Mouse (Mus musculus) adrenal gland, postnatal 4 days (tissue): ENCODE results near the gene Afp. TPM values are rescaled to one million over a fixed set of nuclear protein-coding genes. Genes with fewer than 3 reads are reported as not detected.

Experiments
- DNase-seq, 2 experiments: peaks; one replicate each; pipeline ENCODE4 v3.0.0; 2021 to 2022; ENCODE audit warnings: low spot score in 2 of 2, mixed read lengths in 2 of 2
- long read RNA-seq, 2 experiments: library from polyadenylated mRNA; stranded (forward); transcript quantifications; one replicate each; pipeline ENCODE4 v2.0.0; 2021
- total RNA-seq, 2 experiments: library from RNA; stranded (reverse); gene quantifications; 2 replicates each; pipeline ENCODE4 v1.2.3; 2021

Afp gene
- total RNA-seq = 1,000 to 10,000 TPM in 1 of 2 experiments, 10 to 100 TPM in 1; 60.5 to 1,664 TPM
- long read RNA-seq, experiment 1, transcript Afp-205 (3 exons, 691 nt) = minor isoform, 7 of 943 reads
- long read RNA-seq, experiment 1, transcript Afp-201 (15 exons, 2,063 nt) = major isoform, 868 of 943 reads
- long read RNA-seq, experiment 1, partial matches to known transcripts = 48 of 943 reads
- long read RNA-seq, experiment 1, other reads (novel, unspliced or antisense) = 20 of 943 reads
- long read RNA-seq, experiment 2, transcript Afp-201 (15 exons, 2,063 nt) = major isoform, 23 of 26 reads
- long read RNA-seq, experiment 2, partial matches to known transcripts = 1 of 26 reads
- long read RNA-seq, experiment 2, other reads (novel, unspliced or antisense) = 1 of 26 reads

- DNase-seq = no peak
Measured at GRCm38 (mm10) chr5:90490518-90490917, at the start of gene Afp. Gene Afp (plus strand): TSS chr5:90490737.

- DNase-seq = no peak
Measured at GRCm38 (mm10) chr5:90447577-90447976, 43.0 kb upstream of the Afp start.

- no peak for DNase-seq
Measured at GRCm38 (mm10) chr5:90449961-90450360, 40.6 kb upstream of the Afp start.

- no peak for DNase-seq
Measured at GRCm38 (mm10) chr5:90452711-90453110, 37.8 kb upstream of the Afp start.

- DNase-seq = no peak
Measured at GRCm38 (mm10) chr5:90457241-90457640, 33.3 kb upstream of the Afp start.

GRCm38 (mm10) chr5:90458727-90459126, 31.8 kb upstream of the Afp start:
- DNase-seq = no peak

GRCm38 (mm10) chr5:90460619-90461018, 29.9 kb upstream of the Afp start, which contains the start of gene Alb:
Gene Alb (plus strand): TSS chr5:90460897.
- no peak for DNase-seq

- DNase-seq = no peak
Measured at GRCm38 (mm10) chr5:90466806-90467205, 23.7 kb upstream of the Afp start.

- no peak for DNase-seq
Measured at GRCm38 (mm10) chr5:90467245-90467644, 23.3 kb upstream of the Afp start.

- no peak for DNase-seq
Measured at GRCm38 (mm10) chr5:90470836-90471235, 19.7 kb upstream of the Afp start.

GRCm38 (mm10) chr5:90473902-90474301, 16.6 kb upstream of the Afp start:
- no peak for DNase-seq

- no peak for DNase-seq
Measured at GRCm38 (mm10) chr5:90474369-90474768, 16.2 kb upstream of the Afp start.

- DNase-seq = no peak
Measured at GRCm38 (mm10) chr5:90476741-90477140, 13.8 kb upstream of the Afp start.

GRCm38 (mm10) chr5:90477308-90478140, 13.0 kb upstream of the Afp start:
- DNase-seq = no peak

GRCm38 (mm10) chr5:90478886-90479285, 11.7 kb upstream of the Afp start:
- no peak for DNase-seq

- no peak for DNase-seq
Measured at GRCm38 (mm10) chr5:90485597-90485996, 4.9 kb upstream of the Afp start.

GRCm38 (mm10) chr5:90488323-90488722, 2.2 kb upstream of the Afp start:
- DNase-seq = no peak

GRCm38 (mm10) chr5:90492440-90492839, 1.9 kb downstream of the Afp start:
- DNase-seq = no peak

GRCm38 (mm10) chr5:90494308-90494707, 3.8 kb downstream of the Afp start:
- no peak for DNase-seq

- DNase-seq = no peak
Measured at GRCm38 (mm10) chr5:90499509-90499908, 9.0 kb downstream of the Afp start.

GRCm38 (mm10) chr5:90500714-90501113, 10.2 kb downstream of the Afp start:
- peak; percentile 49 to 66 for DNase-seq

- DNase-seq = no peak
Measured at GRCm38 (mm10) chr5:90501752-90502151, 11.2 kb downstream of the Afp start.
